Mouse (Mus musculus) skeletal muscle tissue, postnatal 0 days (tissue): ENCODE data around the gene Gm21874. TPM values are rescaled to one million over a fixed set of nuclear protein-coding genes. Genes with fewer than 3 reads are reported as not detected.

ENCODE experiments used
- polyA plus RNA-seq: library from polyadenylated mRNA; unstranded; fragments of >200 nt; fragmentation: Nextera tagmentation; extraction: Ambion mirVana; gene quantifications from 2 replicates; pipeline ENCODE4 v1.2.1, GENCODE M21; 2015

Gm21874 gene
- not detected in 2 replicates for polyA plus RNA-seq

GRCm38 (mm10) chrY:9416048-9416447, at the start of gene Gm21874:
Gene Gm21874, minus strand, starts transcription at chrY:9416148.

Other genes starting within 250 kb of the Gm21874 start
- gene Gm21721, start 214.0 kb downstream of the Gm21874 start, polyA plus RNA-seq, result not detected in 2 replicates
- not detected in 2 replicates for gene Gm21812, start 69.0 kb downstream of the Gm21874 start, polyA plus RNA-seq